Mouse (Mus musculus): Measurements from ENCODE around the gene Pigyl. TPM values are rescaled to one million over a fixed set of nuclear protein-coding genes. Genes with fewer than 3 reads are reported as not detected.
A peak's percentile ranks its signal among the peaks of the same experiment; 100 is the strongest.

The Pigyl gene
- total RNA-seq (2021) = 10 to 100 TPM; 33.1 to 51.9 TPM
- long read RNA-seq, experiment 1, transcript Pigyl-201 (2 exons, 695 nt) = major isoform, 46 of 47 reads
- long read RNA-seq, experiment 1, partial matches to known transcripts = 1 of 47 reads
- long read RNA-seq, experiment 1, other reads (novel, unspliced or antisense) = 0 of 47 reads
- long read RNA-seq, experiment 2, transcript Pigyl-201 (2 exons, 695 nt) = major isoform, 26 of 29 reads
- long read RNA-seq, experiment 2, partial matches to known transcripts = 0 of 29 reads
- long read RNA-seq, experiment 2, other reads (novel, unspliced or antisense) = 1 of 29 reads

GRCm38 (mm10) chr9:22156497-22157245, at the start of gene Pigyl:
TSS of gene Pigyl (plus strand) at chr9:22156846.
- peak; percentile 98 for DNase-seq (ENCODE audit: low spot score in 2 of 2)
- intact Hi-C loops (cut with DNase I) = loop anchor here (2.0 to 5.0 kb wide), 2 partner anchors 68 to 256 kb away; partner anchors contain the start of genes 9530077C05Rik and Zfp809

GRCm38 (mm10) chr9:22108194-22108593, 48.5 kb upstream of the Pigyl start:
- intact Hi-C loops (cut with DNase I) = no loop called here
- no peak for DNase-seq (ENCODE audit: low spot score in 2 of 2)

- DNase-seq (ENCODE audit: low spot score in 2 of 2) = no peak
- intact Hi-C loops (cut with DNase I) = no loop called here
Measured at GRCm38 (mm10) chr9:22115635-22116034, 41.0 kb upstream of the Pigyl start.

- intact Hi-C loops (cut with DNase I) = no loop called here
- peak in 1 of 2 experiments; percentile 20 for DNase-seq (ENCODE audit: low spot score in 2 of 2)
Measured at GRCm38 (mm10) chr9:22116086-22116485, 40.6 kb upstream of the Pigyl start.

GRCm38 (mm10) chr9:22116740-22117426, 39.8 kb upstream of the Pigyl start, which contains the start of gene Elof1:
TSS of gene Elof1 (minus strand) at chr9:22117172.
- DNase-seq (ENCODE audit: low spot score in 2 of 2) = peak; percentile 95 to 96
- intact Hi-C loops (cut with DNase I) = no loop called here

GRCm38 (mm10) chr9:22117754-22118456, 38.7 kb upstream of the Pigyl start:
- peak; percentile 72 to 89 for DNase-seq (ENCODE audit: low spot score in 2 of 2)
- intact Hi-C loops (cut with DNase I) = no loop called here

GRCm38 (mm10) chr9:22119543-22119942, 37.1 kb upstream of the Pigyl start:
- intact Hi-C loops (cut with DNase I) = no loop called here

GRCm38 (mm10) chr9:22121545-22121944, 35.1 kb upstream of the Pigyl start:
- intact Hi-C loops (cut with DNase I) = no loop called here
- DNase-seq (ENCODE audit: low spot score in 2 of 2) = no peak

More at GRCm38 (mm10) chr9:22119543-22119942, 37.1 kb upstream of the Pigyl start:
- peak; percentile 41 to 69 for DNase-seq (ENCODE audit: low spot score in 2 of 2)

GRCm38 (mm10) chr9:22122005-22122404, 34.6 kb upstream of the Pigyl start:
- DNase-seq (ENCODE audit: low spot score in 2 of 2) = no peak

GRCm38 (mm10) chr9:22123069-22123609, 33.5 kb upstream of the Pigyl start:
- intact Hi-C loops (cut with DNase I) = no loop called here
- no peak for DNase-seq (ENCODE audit: low spot score in 2 of 2)

More at GRCm38 (mm10) chr9:22122005-22122404, 34.6 kb upstream of the Pigyl start:
- intact Hi-C loops (cut with DNase I) = no loop called here

- no peak for DNase-seq (ENCODE audit: low spot score in 2 of 2)
- intact Hi-C loops (cut with DNase I) = no loop called here
Measured at GRCm38 (mm10) chr9:22124169-22124568, 32.5 kb upstream of the Pigyl start.

- intact Hi-C loops (cut with DNase I) = no loop called here
- DNase-seq (ENCODE audit: low spot score in 2 of 2) = no peak
Measured at GRCm38 (mm10) chr9:22125246-22126027, 31.2 kb upstream of the Pigyl start.

- intact Hi-C loops (cut with DNase I) = no loop called here
- DNase-seq (ENCODE audit: low spot score in 2 of 2) = no peak
Measured at GRCm38 (mm10) chr9:22131226-22131981, 25.2 kb upstream of the Pigyl start.

GRCm38 (mm10) chr9:22132220-22132619, 24.4 kb upstream of the Pigyl start:
- DNase-seq (ENCODE audit: low spot score in 2 of 2) = no peak
- intact Hi-C loops (cut with DNase I) = no loop called here

GRCm38 (mm10) chr9:22134246-22134890, 22.3 kb upstream of the Pigyl start:
- no peak for DNase-seq (ENCODE audit: low spot score in 2 of 2)
- intact Hi-C loops (cut with DNase I) = no loop called here

- intact Hi-C loops (cut with DNase I) = no loop called here
- no peak for DNase-seq (ENCODE audit: low spot score in 2 of 2)
Measured at GRCm38 (mm10) chr9:22134988-22135643, 21.5 kb upstream of the Pigyl start.
